Mouse (Mus musculus) adrenal gland, adult (tissue): ENCODE data around the gene Rnf2.
A peak's percentile ranks its signal among the peaks of the same experiment; 100 is the strongest.

Experiments
- DNase-seq, 2 experiments: peaks; one replicate each; pipeline ENCODE4 v3.0.0; 2022 to 2023; ENCODE audit warnings: low spot score in 1 of 2; ENCODE audit not compliant: inconsistent age in 2 of 2

The Rnf2 gene

DNA sequence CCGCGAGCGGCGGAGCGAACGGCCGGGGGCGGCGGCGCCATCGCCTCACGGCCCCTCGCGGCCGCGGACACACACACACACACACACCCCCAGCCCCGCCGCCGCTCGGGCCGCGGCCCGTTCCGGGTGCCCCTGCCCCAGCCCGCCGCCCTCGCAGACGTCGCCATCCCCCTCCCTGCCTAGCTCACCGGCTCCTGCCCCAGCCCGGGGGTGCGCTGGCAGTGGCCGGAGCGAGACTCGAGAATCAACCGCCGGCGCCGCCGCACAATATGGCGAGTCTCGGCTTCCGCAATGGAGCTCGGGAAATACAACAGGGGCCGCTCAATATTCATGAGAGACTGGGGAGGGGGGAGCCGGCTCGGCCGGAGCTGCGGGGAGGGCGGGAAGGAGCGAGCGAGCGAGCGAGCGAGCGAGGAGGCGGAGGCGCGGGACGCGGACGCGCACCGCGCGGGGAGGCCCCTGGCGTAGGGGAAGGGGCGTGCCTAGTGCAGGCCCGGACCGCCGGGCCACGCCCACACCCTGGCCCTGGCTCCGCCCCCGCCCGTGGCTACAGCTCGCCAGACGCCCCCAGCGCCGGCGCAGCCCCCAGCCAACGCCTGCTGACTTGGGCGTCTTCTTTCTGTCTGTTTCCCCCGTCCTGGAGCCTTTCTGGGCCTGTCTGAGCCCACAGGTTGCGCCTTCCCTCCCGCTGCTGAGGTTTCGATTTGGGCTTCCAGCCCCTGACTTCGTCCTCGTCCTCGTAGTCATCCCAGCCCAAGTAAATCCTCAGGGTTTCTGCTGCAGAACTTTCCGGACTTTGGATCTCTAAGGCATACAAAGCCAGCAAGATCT lies at the start of gene Rnf2:
Rnf2 (minus strand) TSS at position 425 of the 831 bp plus-strand sequence.
- peak; percentile 96 to 98 for DNase-seq

DNA sequence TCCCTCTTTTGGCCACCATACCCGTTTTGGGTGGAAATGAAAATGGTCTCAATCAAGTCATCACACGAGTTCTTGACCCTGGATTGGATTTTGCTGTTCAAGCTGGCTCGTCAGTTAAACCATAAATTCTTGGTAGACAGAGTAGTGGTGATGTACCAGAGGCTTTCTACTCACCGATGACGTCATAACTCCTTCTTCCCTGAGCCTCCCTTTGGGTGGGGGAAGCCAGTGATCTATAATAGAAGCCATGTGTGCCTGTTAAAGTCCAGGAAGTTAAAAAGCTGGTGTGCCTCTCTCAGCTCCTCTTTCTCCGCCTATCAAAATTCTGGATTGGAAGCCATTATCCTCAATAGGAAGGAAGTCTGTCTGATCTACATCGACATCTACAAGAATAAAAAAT lies 49.0 kb upstream of the Rnf2 start:
- peak in 1 of 2 experiments; percentile 19 for DNase-seq

GRCm38 (mm10) chr1:151548896-151549610 lies 48.3 kb upstream of the Rnf2 start:
- DNase-seq = peak; percentile 21 to 39

DNA sequence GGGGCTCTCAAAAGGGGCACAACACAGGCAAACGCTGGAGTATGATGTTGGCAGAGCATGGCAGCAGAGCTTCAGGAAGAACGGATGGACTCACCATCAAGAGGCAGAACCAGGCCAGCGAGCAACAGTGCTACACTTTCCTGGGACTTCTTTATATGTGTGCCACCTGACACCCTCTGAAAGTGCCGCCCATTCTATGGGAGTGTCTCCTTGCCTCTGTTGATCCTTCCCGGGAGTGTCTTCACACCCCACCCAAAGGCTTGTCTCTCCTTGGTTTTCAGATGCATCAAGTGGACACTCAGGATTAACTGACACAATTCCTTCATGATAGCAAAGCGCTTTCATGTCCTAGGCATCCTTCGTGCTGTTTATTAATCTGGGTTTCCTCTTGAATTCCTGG lies 44.8 kb upstream of the Rnf2 start:
- no peak for DNase-seq

DNA sequence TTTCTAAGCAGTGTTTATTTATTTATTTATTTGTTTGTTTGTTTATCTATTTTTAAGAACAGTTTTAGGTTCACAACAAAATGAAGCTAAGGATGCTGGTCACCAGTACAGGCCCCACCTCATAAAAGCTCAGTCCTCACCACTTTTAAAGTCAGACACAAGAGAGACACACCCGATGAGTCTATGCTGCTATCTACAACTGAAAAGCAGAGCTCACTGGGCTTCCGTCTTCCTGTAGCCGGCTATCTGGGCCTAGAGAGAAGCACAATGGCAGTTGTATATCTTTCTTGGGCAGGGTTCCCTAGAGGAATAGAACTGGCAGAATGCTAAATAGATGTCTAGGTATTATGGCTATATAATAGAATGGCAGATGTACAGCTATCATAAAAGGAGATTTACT lies 43.8 kb upstream of the Rnf2 start:
- no peak for DNase-seq

GRCm38 (mm10) chr1:151543796-151544477 lies 43.2 kb upstream of the Rnf2 start:
- DNase-seq = no peak

- no peak for DNase-seq
Measured at GRCm38 (mm10) chr1:151526701-151527100, 25.9 kb upstream of the Rnf2 start.

GRCm38 (mm10) chr1:151517571-151518250 lies 17.0 kb upstream of the Rnf2 start:
- DNase-seq = no peak

GRCm38 (mm10) chr1:151516871-151517270 lies 16.1 kb upstream of the Rnf2 start:
- peak; percentile 37 to 83 for DNase-seq

- DNase-seq = peak in 1 of 2 experiments; percentile 71
Measured at GRCm38 (mm10) chr1:151515733-151516132, 15.0 kb upstream of the Rnf2 start.

- DNase-seq = peak in 1 of 2 experiments; percentile 10
Measured at GRCm38 (mm10) chr1:151514119-151514518, 13.4 kb upstream of the Rnf2 start.

GRCm38 (mm10) chr1:151510811-151511210 lies 10.1 kb upstream of the Rnf2 start:
- no peak for DNase-seq

- peak; percentile 74 to 88 for DNase-seq
Measured at GRCm38 (mm10) chr1:151499815-151500501, 797 bp downstream of the Rnf2 start.

- no peak for DNase-seq
Measured at GRCm38 (mm10) chr1:151498381-151498780, 2.4 kb downstream of the Rnf2 start.

- DNase-seq = peak in 1 of 2 experiments; percentile 53
Measured at GRCm38 (mm10) chr1:151497942-151498341, 2.8 kb downstream of the Rnf2 start.

DNA sequence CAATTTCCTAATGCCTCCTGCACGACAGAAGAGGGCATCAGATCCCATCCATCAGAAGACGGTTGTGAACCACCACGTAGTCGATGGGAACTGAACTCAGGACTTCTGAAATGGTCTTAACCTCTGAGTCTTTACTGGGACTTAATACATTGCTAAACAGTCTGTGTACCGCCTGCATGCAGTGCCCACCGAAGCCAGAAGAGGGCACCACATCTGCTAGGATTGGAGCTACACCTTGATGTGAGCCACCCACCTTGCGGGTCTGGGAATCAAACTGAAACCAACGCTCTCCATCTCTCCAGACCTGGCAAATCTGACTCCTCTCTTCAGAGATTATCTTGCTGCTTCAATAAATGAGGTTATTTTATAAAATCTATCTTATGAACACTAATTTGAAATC lies 3.7 kb downstream of the Rnf2 start:
- peak; percentile 47 to 78 for DNase-seq

DNA sequence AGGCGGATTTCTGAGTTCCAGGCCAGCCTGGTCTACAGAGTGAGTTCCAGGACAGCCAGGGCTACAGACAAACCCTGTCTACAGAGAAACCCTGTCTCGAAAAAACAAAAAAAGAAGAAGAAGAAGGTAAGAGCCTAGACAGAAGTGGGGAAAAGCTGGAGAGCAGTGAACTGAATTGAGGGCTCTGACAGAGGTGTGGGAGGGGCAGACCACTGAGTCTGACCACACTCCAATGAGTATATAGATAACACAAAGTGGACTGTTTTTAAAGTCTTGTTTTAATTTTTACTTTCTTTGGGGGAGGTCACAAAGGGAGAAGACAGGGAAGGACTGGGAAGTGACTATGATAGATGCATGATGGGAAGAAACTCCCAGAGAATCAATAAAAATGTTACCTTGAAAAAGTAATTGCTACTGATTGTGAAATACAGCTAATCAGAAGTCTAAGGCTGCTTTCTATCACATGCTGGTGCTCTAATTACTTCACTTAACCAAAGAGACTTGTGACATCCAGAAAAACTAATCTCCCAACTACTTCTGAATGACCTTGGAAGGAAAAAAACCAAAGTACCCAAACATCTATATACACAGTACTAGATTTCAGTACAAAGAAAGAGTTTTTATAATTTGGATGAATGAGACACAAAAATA lies 5.0 kb downstream of the Rnf2 start:
- DNase-seq = no peak

DNA sequence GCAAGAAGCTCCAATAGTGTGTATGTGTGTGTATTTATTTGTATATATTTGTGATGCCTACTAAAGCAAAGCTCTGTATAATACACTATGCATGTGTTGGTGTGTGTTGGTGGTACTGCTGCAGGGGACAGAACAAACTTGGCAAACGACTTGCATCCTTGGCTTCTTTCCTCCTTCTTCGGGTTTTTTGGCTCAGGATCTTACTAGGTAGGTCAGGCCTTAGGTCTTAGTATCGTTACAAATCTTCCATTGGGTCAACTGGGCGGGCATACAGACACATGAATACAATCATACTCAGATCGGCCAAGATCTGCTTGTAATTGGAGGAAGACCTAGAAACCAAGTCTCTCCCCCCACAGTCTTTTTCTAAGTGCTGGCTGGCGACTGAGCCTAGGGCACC lies 6.0 kb downstream of the Rnf2 start:
- peak; percentile 27 to 67 for DNase-seq

GRCm38 (mm10) chr1:151493826-151494225 lies 6.9 kb downstream of the Rnf2 start:
- no peak for DNase-seq

- DNase-seq = peak in 1 of 2 experiments; percentile 64
Measured at GRCm38 (mm10) chr1:151492419-151492818, 8.3 kb downstream of the Rnf2 start.
